Mouse (Mus musculus) CH12F3 (cell line): ENCODE measurements around the gene Lrrc74b.

Experiments used
- in situ Hi-C: fragments of 300-500 bp; cut with MboI; formaldehyde crosslinking; loops from 2 replicates; pipeline ENCODE4 v1.14.3; 2020; ENCODE audit warnings: low sequenced_read_pairs

The Lrrc74b gene

DNA sequence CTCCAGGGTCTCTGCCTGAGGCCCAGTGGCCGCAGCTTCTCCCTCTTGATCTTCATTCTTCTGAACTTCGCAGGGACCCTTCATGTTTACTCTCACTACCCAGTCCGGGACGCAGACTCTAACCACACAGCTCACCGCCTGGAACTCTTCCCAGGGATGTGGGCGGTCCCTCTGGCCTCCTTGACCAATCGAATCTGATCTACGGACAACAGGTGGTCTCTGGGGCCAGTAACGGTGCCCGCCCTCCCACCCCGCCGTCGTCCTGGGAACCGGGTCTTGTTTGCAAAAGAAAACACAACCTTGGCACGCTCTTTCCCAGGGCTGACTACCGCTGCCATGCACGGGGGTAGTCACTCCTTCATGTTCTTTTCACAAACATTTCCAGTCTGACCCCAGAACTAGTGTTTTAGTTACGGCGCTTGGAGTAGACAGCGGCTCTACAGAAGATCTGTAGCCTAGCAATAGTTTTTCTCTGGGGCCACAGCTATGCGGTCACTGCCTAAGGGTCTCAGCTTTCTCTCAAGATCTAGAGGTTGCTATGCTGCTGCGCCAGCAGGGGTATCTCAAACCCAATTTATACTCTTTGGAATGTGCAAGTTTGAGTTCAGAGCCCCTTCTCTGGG, at the start of gene Lrrc74b:
Lrrc74b (minus strand) TSS at position 120 of the 623 bp plus-strand sequence.
- in situ Hi-C loops, result no loop called here

DNA sequence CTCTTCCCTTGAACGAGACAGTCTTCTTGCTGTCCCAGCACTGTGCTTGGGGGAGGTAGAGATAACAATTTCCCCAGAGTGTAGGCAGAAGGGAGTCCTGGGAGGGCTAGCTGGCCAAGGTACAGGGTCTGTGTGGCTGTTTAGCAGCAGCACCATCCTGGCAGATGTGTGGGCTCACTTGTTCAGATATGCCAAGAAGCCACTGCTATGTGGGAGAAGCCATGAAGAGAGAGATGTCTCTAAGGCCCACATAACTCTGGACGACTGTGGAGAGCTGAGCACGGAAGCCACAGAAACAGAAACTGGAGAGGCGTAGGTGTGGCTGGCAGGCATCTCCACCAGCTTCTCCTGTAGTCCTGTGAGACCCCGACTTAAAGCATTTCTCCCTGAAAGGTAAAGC, 44.6 kb upstream of the Lrrc74b start:
- in situ Hi-C loops, result no loop called here

DNA sequence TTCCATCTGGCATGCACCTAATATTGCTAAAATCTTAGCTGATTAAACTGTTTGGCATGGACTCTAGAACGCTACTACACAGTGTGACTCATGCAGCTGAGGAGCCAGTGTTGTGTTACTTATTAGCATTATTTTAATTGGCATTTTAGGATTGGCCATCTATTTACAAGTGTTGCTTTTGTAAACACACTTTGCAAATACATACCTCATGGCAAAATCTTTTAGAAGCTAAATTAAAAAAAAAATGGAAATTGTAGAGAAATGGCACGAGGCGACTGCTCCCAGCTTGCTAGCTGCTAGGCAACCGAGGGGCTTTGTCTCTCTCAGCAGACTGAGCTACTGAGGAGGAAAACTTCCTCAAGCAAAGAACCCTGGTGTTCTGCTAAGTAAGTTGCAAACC, 43.9 kb upstream of the Lrrc74b start:
- in situ Hi-C loops, result no loop called here

DNA sequence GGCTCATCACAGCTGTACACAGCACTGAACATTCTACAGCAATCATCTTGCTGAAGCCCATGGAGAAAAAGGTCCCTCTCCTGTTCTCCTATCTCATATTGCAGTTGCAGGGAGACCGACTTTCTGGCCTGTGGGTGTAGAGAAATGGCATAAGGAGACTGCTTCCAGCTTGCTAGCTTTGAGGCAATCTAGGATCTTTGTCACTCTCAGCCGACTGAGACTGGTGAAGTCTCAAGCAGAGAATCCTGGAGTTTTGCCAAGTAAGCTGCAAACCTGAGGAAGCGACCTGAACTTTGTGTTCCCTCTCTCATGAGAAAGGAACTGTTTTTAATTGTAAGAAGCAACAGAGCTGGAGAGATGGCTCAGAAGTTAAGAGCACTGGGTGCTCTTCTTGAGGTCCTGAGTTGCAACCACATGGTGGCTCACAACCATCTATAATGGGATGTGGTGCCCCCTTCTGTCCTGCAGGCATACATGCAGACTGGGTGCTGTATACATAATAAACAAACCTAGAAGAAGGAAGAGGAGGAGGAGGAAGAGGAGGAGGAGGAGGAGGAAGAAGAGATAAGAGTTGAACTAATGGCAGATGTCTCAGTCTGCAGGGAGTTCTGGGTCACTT, 40.0 kb upstream of the Lrrc74b start:
- in situ Hi-C loops, result no loop called here

DNA sequence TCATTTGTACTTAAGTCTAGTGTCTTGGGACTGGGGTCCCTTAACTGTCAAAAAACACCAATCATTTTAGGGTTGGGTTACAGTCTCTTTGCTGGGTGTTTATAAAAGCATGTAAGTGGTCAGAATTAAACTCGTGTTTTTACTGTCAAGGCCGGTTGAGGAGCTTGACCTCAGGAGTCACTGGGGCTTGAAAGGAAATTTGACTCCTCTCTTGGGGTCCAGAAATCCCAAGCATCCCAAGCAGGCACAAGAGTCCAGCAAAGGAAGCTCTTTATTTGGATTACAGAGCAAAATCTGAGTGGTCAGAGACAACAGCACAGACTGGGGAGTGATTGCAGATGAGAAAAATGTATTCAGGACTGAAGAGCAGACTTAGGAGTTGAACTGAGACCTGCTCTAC, 29.7 kb upstream of the Lrrc74b start:
- in situ Hi-C loops, result no loop called here

DNA sequence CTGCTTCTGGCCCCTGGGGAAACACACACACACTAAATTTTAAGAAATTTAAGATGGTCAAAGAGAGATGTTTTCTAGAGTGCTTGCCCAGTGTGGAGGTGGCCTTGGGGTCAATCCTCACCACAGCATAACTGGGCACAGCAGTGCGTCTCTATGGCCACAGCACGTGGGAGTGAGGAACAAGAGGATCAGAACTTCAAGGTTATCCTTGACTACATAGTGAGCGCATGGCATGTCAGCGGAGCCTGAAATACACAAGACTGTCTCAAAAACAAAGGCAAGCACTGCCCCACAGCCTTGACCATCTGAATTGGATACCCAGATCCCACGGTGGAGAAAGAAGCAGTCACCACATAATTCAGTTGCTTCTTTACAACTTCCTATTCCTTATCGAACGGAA, 23.5 kb upstream of the Lrrc74b start:
- in situ Hi-C loops, result no loop called here

DNA sequence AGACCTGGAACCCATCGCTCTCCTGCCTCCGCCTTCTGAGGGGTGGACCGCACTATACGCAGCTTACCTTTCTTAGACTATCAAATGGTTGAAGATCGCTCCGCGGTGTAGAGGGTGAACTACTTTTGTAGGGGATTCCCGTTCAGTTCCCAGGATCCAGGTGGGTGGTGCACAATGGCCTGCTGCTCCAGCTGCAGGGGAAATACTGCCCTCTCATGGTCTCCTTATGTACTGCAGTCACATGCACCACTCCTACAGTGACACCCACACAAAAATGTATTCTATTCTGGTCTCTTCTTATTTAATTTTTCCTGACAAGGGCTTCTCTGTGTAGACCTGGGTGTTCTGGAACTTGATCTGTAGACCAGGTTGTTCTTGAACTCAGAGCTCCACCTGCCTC, 22.0 kb upstream of the Lrrc74b start, which contains the start of gene Slc7a4:
Slc7a4 (minus strand) TSS at position 151 of the 400 bp plus-strand sequence.
- in situ Hi-C loops, result no loop called here

DNA sequence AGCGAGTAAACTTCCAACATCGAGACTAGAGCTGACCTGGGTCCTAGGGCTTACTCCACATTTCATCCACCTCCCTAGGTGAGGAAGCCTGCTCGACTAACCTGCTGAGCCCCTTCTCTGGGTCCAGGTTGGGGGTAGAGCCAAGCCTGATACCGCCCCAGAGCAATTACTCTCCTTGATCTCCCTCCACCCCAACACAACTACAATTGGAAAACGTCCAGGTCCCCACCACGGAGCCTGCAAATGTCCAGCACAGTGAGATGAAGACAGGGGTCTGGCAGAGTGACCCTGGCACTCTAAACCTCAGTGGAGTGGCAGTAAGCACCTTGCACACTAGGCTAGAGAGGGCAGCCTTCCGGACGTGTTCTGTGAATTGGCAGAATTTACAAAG, 15.8 kb upstream of the Lrrc74b start:
- in situ Hi-C loops, result no loop called here

DNA sequence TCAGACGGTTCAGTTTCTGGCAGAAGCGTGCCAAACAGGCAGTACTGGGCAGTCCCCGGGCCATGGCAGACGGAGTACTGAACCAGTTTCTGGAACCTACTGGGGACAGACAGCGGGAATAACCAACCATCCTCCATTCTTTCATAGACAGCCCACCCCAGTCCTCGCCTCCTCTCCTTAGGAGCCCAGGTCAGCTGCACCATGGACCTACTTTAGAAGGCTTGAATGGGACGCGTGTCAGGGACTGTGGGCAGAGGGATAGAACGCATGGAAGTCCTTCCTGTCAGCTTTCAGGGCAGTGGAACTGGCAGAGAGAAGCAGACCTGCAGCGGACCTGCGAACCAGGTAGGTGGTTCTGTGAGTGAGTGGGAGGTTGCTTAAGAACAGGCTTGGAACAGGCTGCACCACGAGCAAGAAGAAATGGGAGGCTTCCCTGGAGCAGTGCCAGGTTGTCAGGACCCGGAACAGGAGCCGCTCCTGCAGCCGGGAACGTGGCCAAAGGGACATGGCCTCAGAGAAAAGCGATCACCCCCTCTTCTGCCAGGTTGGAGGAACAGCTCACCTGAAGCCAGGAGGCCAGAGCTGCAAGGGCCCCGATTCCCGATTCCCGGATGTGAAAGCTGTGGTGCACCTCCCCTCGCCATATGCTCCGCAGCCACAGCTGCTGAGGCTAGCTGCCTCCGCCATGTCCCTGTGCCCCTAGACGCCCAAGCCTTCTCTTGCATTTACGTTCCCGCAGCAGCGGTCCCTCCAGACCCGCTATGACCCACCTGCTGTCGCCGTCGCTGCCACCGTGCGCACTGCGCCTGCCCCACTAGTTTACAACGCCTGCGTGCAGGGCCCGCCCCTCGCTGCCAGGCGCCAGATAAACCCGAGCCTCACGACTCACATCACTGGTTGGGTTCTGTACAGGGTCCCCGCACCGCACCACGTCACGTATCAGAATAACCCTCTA, 15.1 kb upstream of the Lrrc74b start:
- in situ Hi-C loops, result no loop called here

DNA sequence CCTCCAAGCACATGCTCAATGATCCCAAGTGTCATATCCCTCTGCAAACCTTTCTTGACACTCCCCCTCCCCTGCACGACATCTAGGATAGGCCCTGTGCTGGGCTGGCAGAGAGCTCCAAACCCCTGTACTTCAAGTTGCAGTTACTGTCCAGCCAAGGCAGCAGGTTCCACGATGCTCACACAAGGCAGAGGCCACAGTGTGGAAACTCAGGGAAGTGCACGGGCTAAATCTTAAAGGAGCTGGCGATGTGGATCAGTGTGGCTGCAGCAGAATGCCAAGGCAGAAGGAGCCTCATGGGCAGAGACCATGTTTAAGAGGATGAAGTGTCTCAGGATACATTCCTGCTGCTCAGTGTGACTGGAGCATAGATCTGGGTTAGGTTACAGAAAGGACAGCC, 5.1 kb upstream of the Lrrc74b start:
- in situ Hi-C loops, result no loop called here

DNA sequence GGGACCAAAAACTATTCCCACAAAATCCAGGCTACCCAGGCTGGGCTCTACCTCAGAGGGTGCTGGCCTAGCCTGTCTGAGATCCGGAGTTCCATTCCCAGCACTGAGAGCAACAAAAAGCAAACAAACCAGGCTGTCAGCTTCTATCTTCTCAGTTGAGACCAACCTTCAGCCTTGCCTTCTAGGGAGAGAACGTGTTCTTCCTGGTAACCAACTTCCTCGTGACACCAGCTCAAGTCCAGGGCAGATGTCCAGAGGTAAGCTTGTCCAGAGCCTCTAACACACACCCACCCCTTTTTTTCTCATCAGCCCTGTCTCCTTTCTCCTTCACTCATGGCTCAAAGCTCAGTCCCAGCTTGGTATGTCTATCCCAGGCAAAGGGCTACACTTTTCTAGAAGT, 3.7 kb upstream of the Lrrc74b start:
- in situ Hi-C loops, result no loop called here

DNA sequence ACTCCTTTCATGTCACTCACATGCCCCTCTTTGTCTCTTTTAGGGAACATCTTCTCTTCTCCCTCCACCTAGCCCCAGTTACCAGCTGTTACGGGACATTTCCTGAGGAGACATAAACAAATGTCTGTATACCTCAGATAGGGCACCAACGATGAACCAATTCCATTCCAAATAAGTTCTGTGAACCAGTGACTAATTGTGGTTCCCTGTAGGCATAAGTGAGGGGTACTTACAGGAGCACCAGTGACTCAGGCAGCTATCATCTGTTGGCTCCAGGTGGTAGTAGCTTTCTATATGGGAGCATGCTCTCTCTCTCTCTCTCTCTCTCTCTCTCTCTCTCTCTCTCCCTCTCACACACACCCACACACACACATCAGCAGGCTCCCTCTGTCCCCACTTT, 3.2 kb upstream of the Lrrc74b start:
- in situ Hi-C loops, result no loop called here

DNA sequence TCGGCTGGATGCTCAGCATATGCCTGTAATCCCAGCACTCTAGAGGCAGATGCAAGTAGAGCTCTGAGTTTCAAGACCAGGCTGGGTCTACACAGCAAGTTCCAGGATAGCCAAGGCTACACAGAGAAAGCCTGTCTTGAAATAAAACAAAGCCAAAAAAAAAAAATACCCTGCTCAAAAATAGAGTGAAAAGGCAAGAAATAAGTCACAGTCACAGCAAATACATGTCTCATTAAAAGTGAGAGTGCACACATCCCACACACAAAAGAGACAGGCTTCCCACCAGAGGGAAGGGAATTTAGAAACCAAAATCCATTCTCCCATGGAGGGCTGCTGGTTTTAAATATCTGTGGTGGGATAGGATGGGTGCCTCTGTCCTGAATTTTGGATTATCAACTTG, 2.5 kb upstream of the Lrrc74b start:
- in situ Hi-C loops, result no loop called here

DNA sequence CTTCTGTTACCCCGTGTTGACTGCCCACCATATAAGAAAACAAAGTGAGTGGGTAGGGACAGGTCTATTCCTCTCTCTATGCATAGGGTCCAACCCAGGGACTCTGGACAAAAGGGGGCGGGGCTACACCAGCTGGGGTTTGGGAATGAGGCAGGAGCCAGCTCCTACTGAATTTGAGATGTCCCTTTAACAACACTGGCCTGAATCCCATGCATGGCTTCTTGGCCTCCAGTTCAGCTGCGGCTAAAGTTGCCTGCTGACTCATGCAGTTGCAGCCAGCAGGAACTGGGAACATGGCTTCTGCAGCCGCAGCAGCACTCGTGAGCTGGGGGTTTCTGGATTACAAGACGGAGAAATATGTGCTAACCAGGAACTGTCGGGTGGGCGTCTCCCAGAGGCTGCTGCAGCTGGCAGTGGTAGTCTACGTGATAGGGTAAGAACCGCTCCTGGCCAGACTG, 733 bp upstream of the Lrrc74b start, which contains the start of gene P2rx6:
P2rx6 (plus strand) TSS at position 135 of the 458 bp plus-strand sequence.
- in situ Hi-C loops, result no loop called here

DNA sequence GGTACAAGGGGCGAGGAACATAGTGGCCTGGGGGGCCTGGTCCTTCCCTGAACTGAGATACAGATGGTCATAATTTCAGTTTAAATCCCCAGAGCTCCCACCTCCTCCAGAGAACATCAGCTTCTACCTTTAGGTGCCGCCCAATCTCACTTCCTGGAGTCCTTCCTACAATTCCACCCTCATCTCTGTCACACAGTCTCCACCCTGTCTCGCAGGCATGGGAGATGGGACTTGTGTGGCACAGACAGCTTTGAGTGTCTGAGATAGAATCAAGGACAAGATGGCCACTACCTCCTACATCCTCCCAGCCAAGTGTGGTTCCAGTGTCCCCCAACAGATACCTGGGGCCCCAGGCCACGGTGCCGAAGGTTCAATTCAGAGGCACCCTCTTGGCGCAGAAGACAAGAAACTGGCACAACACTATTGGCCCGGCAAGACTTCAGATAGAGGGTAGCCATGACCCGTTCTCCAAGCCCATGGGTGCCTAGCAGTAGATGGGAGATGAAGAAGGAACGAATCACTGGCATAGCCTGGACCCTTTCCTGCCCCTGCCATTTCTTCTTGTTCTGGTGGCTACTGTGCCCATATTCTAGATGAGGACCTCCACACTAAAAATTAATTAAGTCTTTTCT, 1.5 kb downstream of the Lrrc74b start:
- in situ Hi-C loops, result loop anchor here (10.0 kb wide), 1 partner anchor 55 kb away; the partner anchor contains the start of gene Smpd4

DNA sequence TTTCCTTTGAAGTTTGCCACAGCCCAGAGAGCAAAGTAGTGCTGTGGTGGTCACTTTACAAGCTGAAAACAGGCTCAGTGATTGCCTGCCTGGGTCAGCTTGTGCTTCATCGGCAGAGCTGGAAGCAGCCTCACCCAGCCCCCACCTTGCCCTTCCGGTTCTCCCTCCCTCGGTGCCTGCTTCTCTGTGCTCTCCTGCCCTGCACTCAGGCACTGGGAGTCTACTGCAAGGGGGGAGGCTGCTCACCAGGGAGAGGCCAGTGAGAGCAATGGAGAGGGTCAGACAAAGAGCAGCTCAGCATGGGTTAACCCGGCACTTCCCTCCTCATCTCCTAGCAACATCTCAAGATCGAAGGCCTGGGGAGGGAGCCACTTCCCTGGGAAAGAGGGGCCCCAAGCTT, 2.2 kb downstream of the Lrrc74b start:
- in situ Hi-C loops, result loop anchor here (10.0 kb wide), 1 partner anchor 56 kb away; the partner anchor contains the start of gene Smpd4

DNA sequence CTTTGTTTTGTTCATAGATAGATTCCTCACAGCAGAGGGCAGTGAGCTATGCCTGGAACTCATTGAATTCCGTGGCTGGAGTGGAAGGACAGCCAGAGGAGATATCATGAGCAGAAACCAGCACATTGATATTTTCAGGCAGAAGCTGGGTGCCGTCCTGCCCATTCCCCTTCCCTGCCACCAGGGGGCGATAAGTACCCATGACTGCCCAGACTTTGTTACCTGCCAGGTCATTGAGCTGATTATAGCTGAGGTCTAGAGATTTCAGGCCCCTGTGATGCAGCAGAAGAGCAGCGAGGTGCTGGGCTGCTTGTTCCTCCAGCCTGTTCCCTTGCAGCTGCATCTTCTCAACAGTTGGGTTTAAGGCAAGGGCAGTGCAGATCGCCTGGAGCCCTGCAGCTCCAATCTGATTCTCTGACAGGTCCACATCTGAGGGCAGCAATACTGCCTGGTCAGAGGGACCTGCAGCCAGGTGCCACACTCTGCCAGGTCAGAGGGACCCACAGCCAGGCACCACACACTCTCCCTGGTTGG, 3.0 kb downstream of the Lrrc74b start:
- in situ Hi-C loops, result loop anchor here (10.0 kb wide), 1 partner anchor 57 kb away; the partner anchor contains the start of gene Smpd4

DNA sequence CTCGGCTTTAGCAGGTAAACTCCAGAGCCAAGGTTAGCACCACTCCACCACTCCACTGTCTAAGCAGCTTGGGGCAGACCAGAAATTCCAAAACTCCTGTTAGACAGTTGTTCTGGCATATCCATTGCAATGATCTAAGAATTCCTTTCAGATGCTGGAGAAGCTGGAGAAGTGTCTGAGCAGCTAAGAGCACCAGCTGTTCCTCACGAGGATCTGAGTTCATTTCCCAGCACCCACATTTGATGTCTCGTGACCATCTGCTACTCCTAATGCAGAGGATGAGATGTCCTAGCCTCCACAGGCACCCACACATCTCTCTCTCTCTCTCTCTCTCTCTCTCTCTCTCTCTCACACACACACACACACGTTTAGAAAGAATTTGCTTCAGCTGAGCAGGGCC, 4.1 kb downstream of the Lrrc74b start:
- in situ Hi-C loops, result loop anchor here (10.0 kb wide), 1 partner anchor 58 kb away; the partner anchor contains the start of gene Smpd4

DNA sequence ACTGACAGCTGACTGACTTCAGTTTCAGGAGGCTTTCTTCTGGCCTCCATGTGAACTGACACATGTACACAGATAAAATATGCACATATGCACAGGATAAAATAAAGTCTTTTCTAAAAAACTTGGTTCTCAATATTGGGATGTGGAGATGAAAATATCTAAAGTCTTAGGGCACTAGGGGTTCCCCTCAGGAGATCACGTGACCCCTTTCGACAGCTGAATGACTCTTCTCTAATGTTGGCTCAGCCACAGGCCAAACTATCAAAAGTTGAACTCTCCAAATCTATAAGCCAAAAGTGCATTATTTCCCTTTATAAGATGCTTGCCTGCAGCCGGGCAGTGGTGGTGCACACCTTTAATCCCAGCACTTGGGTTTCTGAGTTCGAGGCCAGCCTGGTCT, 4.9 kb downstream of the Lrrc74b start:
- in situ Hi-C loops, result loop anchor here (10.0 kb wide), 1 partner anchor 59 kb away; the partner anchor contains the start of gene Smpd4

DNA sequence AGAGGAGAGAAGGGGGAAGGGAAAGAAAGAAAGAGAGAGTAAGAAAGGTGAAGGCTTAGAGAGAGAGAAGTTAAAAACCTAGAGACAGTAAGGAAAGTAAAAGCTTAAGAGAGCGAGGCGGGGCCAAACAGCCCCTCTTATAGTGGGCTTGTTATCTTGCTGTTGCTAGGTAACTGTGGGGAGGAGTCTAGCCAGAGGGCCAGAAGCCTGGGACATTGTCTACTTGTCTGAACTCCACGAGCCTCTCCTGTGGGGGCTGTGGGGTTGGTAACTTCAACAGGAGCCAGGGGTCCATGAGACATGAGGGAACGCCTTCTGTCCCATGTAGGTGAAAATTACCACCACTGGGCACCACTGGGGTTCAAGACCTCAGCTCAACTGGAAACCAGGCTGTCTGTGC, 6.3 kb downstream of the Lrrc74b start:
- in situ Hi-C loops, result loop anchor here (10.0 kb wide), 1 partner anchor 60 kb away; the partner anchor contains the start of gene Smpd4
